Mouse (Mus musculus): ENCODE measurements around the gene Bglap3. TPM values are rescaled to one million over a fixed set of nuclear protein-coding genes. Genes with fewer than 3 reads are reported as not detected.

Bglap3 gene
- polyA plus RNA-seq, 1 experiment: 0.51 TPM

DNA sequence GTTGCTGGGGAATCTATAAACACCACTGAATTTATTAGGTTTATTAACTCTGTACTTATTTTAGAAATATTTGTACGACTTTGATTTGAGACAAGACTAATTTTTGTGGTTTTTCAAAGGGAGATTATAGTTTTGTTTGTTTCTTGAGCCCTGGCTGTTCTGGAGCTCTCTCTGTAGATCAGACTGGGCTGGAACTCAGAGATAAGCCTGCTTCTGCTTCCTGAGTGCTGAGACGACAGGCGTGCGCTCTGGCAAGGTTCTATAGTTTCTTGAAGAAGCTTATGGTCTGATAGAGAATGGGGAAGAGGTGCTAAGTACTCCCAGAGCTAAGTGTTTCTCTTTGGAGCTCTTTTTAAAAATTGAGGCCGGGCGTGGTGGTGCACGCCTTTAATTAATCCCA, 34.2 kb downstream of the Bglap3 start:
- peaks cover 56% of the 10 kb centered on the region for H3K36me3 ChIP-seq (ENCODE audit: control insufficient read depth, insufficient read depth)
- no peak overlapping the region for H3K4me3 ChIP-seq (ENCODE audit: insufficient read depth, poor library complexity, severe bottlenecking)
- H3K79me3 ChIP-seq (ENCODE audit: low read depth): peaks cover 53% of the 10 kb centered on the region
- H3K27me3 ChIP-seq (ENCODE audit: control insufficient read depth, insufficient read depth, insufficient read length): no peaks in the 10 kb centered on the region
- H3ac ChIP-seq (ENCODE audit: control insufficient read depth, insufficient read length, low read depth): no peak overlapping the region
- H3K79me2 ChIP-seq (ENCODE audit: control insufficient read depth, insufficient read depth): peaks cover 63% of the 10 kb centered on the region
- TF ChIP-seq CEBPB (IDR thresholded peaks at IDR 0.05; ENCODE audit: low read depth): no peak

DNA sequence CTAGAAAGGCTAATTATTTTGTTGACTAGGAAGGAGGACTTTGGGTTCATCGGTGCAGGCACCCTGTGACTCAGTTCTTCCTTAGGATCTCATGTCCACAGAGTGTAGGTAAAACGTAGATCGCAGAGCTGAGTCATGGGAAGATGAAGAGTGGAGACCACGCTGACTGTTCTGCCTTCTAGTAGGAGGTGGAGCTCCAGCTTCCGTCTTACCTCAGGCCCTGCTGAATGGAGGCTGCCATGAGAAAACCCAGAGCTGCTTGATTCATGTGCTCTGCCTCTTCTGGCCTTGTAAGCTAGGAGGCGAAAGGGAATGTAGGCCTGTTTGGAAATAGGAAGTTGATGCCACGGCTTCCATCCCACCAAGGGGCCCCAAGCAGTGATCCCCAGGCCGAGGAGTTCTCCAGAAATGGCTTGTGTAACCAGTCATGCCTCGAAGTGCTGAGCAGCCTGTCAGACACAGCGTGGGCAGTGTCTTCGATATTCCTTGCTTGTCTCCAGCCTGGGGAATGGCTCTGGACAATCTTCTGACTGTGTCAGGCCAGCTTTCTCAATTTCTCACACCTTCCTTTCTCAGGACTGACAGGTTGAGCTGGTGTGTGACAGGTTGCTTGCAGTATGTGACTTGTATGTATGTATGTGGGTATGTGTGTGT, 35.0 kb downstream of the Bglap3 start:
- H3ac ChIP-seq (ENCODE audit: control insufficient read depth, insufficient read length, low read depth): peak overlapping the region; percentile 41
- peak overlapping the region; percentile 74 for H3K4me3 ChIP-seq (ENCODE audit: insufficient read depth, poor library complexity, severe bottlenecking)
- no peaks in the 10 kb centered on the region for H3K27me3 ChIP-seq (ENCODE audit: control insufficient read depth, insufficient read depth, insufficient read length)
- no peak for TF ChIP-seq CEBPB (IDR thresholded peaks at IDR 0.05; ENCODE audit: low read depth)
- no peak for TF ChIP-seq MAX (IDR thresholded peaks at IDR 0.05)
- TF ChIP-seq MYOD1 (IDR thresholded peaks at IDR 0.05; ENCODE audit: control insufficient read depth, insufficient read length, low read depth): no peak
- no peak for TF ChIP-seq MYOG (IDR thresholded peaks at IDR 0.05; ENCODE audit: control insufficient read depth, extremely low read depth, insufficient read length)
- no peak for TF ChIP-seq USF1 (IDR thresholded peaks at IDR 0.05; ENCODE audit: low read depth)
- TF ChIP-seq CTCF (IDR thresholded peaks at IDR 0.05; ENCODE audit: control insufficient read depth, insufficient read depth, insufficient read length): no peak
- TF ChIP-seq FOSL1 (IDR thresholded peaks at IDR 0.05; ENCODE audit: insufficient read depth, low read length, poor library complexity, severe bottlenecking): no peak
- peaks cover 53% of the 10 kb centered on the region for H3K79me3 ChIP-seq (ENCODE audit: low read depth)
- peaks cover 63% of the 10 kb centered on the region for H3K79me2 ChIP-seq (ENCODE audit: control insufficient read depth, insufficient read depth)
- H3K36me3 ChIP-seq (ENCODE audit: control insufficient read depth, insufficient read depth): peaks cover 48% of the 10 kb centered on the region

DNA sequence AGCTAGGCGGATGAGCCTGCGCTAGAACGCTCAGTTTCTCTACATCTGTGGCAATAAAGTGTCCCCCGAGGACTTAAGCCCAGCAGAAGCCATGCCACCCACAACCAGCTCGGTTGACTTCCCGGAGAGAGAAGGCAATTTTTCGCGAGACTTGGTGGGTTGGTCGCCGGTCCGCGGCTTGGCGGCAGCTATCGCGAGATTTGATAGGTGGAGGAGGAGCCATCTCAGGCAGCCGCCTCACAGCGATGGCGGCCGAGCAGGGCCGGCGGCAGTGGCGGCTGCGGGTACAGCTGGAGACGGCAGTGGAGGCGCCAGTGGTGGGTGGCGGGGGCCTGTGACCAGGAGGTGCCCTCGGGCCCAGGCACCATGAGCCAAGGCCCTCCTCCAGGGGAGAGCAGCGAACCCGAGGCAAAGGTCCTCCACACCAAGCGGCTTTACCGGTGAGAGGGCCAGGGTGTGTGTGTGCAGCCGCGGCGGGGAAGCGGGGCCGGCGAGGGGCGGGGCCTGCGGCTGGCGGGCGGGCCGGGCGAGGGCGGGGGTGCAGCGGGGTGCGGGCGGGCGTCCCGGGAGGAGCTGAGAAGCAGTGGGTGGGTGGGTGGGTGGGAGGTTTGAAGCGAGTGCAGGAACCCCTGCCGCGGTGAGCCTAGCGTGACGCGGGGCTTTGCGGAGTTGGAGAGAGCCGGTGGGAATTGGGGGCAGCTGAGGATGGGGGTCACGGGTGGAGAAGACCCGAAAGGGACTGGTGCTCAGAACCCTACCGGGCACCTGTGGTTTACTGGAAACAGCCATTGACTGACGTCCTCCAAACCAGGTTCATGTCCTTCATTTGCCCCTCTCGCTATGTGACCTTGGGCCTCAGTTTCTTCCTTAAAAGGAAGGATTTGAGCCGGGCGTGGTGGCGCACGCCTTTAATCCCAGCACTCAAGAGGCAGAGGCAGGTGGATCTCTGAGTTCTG, 36.2 kb downstream of the Bglap3 start, which contains the start of the genes Tmem79 and Smg5:
Tmem79 (minus strand) TSS at position 91 of the 956 bp plus-strand sequence.
Smg5 (plus strand) TSS at position 203 of the 956 bp plus-strand sequence.
- TF ChIP-seq FOSL1 (IDR thresholded peaks at IDR 0.05; ENCODE audit: insufficient read depth, low read length, poor library complexity, severe bottlenecking) (no peak), MYOG (IDR thresholded peaks at IDR 0.05; ENCODE audit: control insufficient read depth, extremely low read depth, insufficient read length) (no peak), CTCF (IDR thresholded peaks at IDR 0.05; ENCODE audit: control insufficient read depth, insufficient read depth, insufficient read length) (no peak)
- Histone ChIP-seq H3K79me2 (ENCODE audit: control insufficient read depth, insufficient read depth) (peaks cover 51% of the 10 kb centered on the region), H3ac (ENCODE audit: control insufficient read depth, insufficient read length, low read depth) (peak within 1 kb of the TSS; percentile 94), H3K36me3 (ENCODE audit: control insufficient read depth, insufficient read depth) (peaks cover 37% of the 10 kb centered on the region), H3K79me3 (ENCODE audit: low read depth) (peaks cover 49% of the 10 kb centered on the region), H3K27me3 (ENCODE audit: control insufficient read depth, insufficient read depth, insufficient read length) (no peaks in the 10 kb centered on the region), H3K4me3 (ENCODE audit: insufficient read depth, poor library complexity, severe bottlenecking) (peak within 1 kb of the TSS; percentile 74)

DNA sequence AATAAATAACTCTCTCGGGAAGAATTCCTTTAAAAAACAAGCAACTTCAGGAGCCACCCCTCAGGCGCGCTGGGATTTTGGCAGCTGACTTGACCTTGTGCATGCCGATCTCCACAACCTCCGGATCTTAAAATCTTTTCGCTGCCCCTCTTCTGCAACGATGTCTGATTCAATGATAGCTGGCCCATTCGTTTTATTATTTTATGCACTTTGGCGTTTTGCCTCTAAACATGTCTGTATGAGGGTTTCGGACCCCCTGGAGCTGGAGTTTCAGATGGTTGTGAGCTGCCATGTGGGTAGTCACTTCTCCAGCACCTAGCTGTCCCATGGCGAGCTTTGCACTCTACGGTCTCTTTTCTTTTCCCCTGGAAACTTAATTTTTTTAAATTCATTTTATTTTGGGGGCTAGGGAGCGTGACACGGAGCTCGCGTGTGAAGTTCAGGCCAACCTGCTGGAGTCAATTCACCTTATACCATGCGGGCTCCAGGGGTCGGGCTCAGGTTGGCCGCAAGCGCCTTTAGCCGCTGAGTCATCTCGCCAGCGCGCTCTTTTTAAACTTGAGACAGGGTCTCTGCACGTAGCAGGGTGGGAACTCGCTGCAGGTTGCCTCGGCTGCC, 37.0 kb downstream of the Bglap3 start:
- H3K79me2 ChIP-seq (ENCODE audit: control insufficient read depth, insufficient read depth): peaks cover 43% of the 10 kb centered on the region
- H3K4me3 ChIP-seq (ENCODE audit: insufficient read depth, poor library complexity, severe bottlenecking): peak overlapping the region; percentile 74
- no peaks in the 10 kb centered on the region for H3K27me3 ChIP-seq (ENCODE audit: control insufficient read depth, insufficient read depth, insufficient read length)
- H3K36me3 ChIP-seq (ENCODE audit: control insufficient read depth, insufficient read depth): peaks cover 29% of the 10 kb centered on the region
- peak overlapping the region; percentile 94 for H3ac ChIP-seq (ENCODE audit: control insufficient read depth, insufficient read length, low read depth)
- TF ChIP-seq MAX (IDR thresholded peaks at IDR 0.05) (no peak), CTCF (IDR thresholded peaks at IDR 0.05; ENCODE audit: control insufficient read depth, insufficient read depth, insufficient read length) (no peak)
- peaks cover 41% of the 10 kb centered on the region for H3K79me3 ChIP-seq (ENCODE audit: low read depth)

DNA sequence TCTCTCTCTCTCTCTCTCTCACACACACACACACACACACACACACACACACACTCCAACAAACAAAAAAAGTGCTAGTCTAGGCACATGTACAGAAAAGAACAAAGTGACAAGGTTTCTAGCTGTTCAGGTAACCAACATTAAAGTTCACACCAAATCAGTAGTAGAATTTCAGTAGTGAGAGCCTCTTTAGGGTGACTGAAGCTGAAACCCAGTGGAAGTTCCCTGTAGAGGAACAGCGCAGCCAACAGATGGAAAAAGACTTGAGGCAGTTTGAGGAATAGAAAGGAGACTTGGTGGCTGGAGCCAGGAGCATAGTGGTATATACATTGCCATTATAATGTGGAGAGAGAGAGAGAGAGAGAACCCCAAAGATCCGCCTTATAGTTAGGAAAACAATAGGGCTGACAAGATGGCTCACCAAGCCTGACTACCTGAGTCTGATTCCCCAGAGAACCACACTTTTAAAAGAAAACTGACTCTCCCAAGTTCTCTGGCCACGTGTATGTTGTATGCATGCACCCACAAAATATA, 37.6 kb downstream of the Bglap3 start:
- peak overlapping the region; percentile 74 for H3K4me3 ChIP-seq (ENCODE audit: insufficient read depth, poor library complexity, severe bottlenecking)
- peak overlapping the region; percentile 35 for H3ac ChIP-seq (ENCODE audit: control insufficient read depth, insufficient read length, low read depth)
- peaks cover 38% of the 10 kb centered on the region for H3K79me2 ChIP-seq (ENCODE audit: control insufficient read depth, insufficient read depth)
- TF ChIP-seq CTCF (IDR thresholded peaks at IDR 0.05; ENCODE audit: control insufficient read depth, insufficient read depth, insufficient read length): no peak
- TF ChIP-seq FOSL1 (IDR thresholded peaks at IDR 0.05; ENCODE audit: insufficient read depth, low read length, poor library complexity, severe bottlenecking): no peak
- no peak for TF ChIP-seq USF1 (IDR thresholded peaks at IDR 0.05; ENCODE audit: low read depth)
- TF ChIP-seq MYOG (IDR thresholded peaks at IDR 0.05; ENCODE audit: control insufficient read depth, extremely low read depth, insufficient read length): no peak
- no peak for TF ChIP-seq MYOD1 (IDR thresholded peaks at IDR 0.05; ENCODE audit: control insufficient read depth, insufficient read length, low read depth)
- peaks cover 24% of the 10 kb centered on the region for H3K36me3 ChIP-seq (ENCODE audit: control insufficient read depth, insufficient read depth)
- peaks cover 36% of the 10 kb centered on the region for H3K79me3 ChIP-seq (ENCODE audit: low read depth)
- no peaks in the 10 kb centered on the region for H3K27me3 ChIP-seq (ENCODE audit: control insufficient read depth, insufficient read depth, insufficient read length)

All from C2C12 (cell line).